Mouse (Mus musculus) lung, postnatal 0 days (tissue): ENCODE measurements around the gene Mcm6. TPM values are rescaled to one million over a fixed set of nuclear protein-coding genes. Genes with fewer than 3 reads are reported as not detected.

ENCODE experiments used
- ATAC-seq: fragments of 200-750 bp; cut with Nextera tagmentation; 2 replicates; pipeline ENCODE4 v1.8.0; 2017; ENCODE audit warnings: moderate library complexity
- DNase-seq: peaks from one replicate; pipeline ENCODE4 v3.0.0-alpha.2; 2016; ENCODE audit warnings: low spot score
- H3K27ac ChIP-seq: fragments of 300-500 bp; sonication (generic); 2 replicates; pipeline ENCODE4 v1.5.1; 2014; ENCODE audit warnings: antibody characterized with exemption, mild to moderate bottlenecking, low read length, mixed read lengths
- H3K27me3 ChIP-seq: fragments of 300-500 bp; sonication (generic); replicated peaks from 2 replicates; pipeline ENCODE4 v1.6.1; 2014; ENCODE audit warnings: low read length, mixed read lengths; ENCODE audit not compliant: insufficient read depth
- H3K36me3 ChIP-seq: fragments of 300-500 bp; sonication (generic); 2 replicates; pipeline ENCODE4 v1.6.1; 2014; ENCODE audit warnings: low read length, mixed read lengths; ENCODE audit not compliant: insufficient read depth
- H3K4me1 ChIP-seq: fragments of 300-500 bp; sonication (generic); 2 replicates; pipeline ENCODE4 v1.6.1; 2014; ENCODE audit warnings: antibody characterized with exemption, low read depth, low read length, mixed read lengths; ENCODE audit not compliant: insufficient read depth
- H3K4me2 ChIP-seq: fragments of 300-500 bp; sonication (generic); replicated peaks from 2 replicates; pipeline ENCODE4 v1.6.1; 2014; ENCODE audit warnings: low read depth, mild to moderate bottlenecking, low read length, moderate library complexity, mixed read lengths
- H3K4me3 ChIP-seq: fragments of 300-500 bp; sonication (generic); 2 replicates; pipeline ENCODE4 v1.5.1; 2014; ENCODE audit warnings: low read depth, low read length
- H3K9ac ChIP-seq: fragments of 300-500 bp; sonication (generic); replicated peaks from 2 replicates; pipeline ENCODE4 v1.6.1; 2014; ENCODE audit warnings: low read depth, mild to moderate bottlenecking
- H3K9me3 ChIP-seq: fragments of 300-500 bp; sonication (generic); 2 replicates; pipeline ENCODE4 v1.6.1; 2016; ENCODE audit warnings: low read length, mixed read lengths
- CTCF ChIP-seq: IDR thresholded peaks from 2 replicates; pipeline ENCODE4 v1.5.1; 2016; ENCODE audit warnings: antibody characterized with exemption, mild to moderate bottlenecking
- EP300 ChIP-seq: IDR thresholded peaks from 2 replicates; pipeline ENCODE4 v1.6.1; 2016; ENCODE audit warnings: antibody characterized with exemption, mild to moderate bottlenecking, control low read depth
- WGBS: fragments of 180-500 bp; shearing (Covaris S2); extraction: QIAGEN DNeasy Blood & Tissue Kit; methylation state at CpG from one replicate; pipeline ENCODE4 v1.1.7; 2014; 5-methylcytosine and 5-hydroxymethylcytosine counted together
- polyA plus RNA-seq: library from polyadenylated mRNA; unstranded; fragments of >200 nt; fragmentation: Nextera tagmentation; extraction: Ambion mirVana; gene quantifications from 2 replicates; pipeline ENCODE4 v1.2.1, GENCODE M21; 2015

Gene Mcm6
- polyA plus RNA-seq, 1 experiment from 2014 or later = 37.8 TPM

DNA sequence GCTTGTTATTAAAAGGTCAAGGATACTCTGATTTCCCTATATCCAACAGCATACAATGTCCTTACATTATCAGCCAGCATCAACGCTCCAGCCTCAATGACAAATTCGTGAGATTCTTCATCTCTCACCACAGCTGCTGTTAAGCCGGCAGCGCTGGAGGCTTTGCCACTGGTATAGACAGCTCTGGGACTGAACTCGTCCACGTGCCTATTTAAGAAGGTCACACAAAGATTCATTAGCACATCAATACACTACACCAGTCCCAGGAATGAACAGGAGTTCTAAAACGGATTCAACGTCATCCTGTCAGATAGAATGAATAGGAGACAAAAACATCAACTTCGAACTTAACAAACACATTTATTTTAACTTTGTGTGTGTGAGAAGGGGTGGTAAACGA lies 15.2 kb downstream of the Mcm6 start:
- H3K9me3 ChIP-seq = no peaks in the 10 kb centered on the region
- H3K36me3 ChIP-seq = peaks cover 27% of the 10 kb centered on the region; the same call in 1 of the 2 replicates
- no peak overlapping the region for H3K4me3 ChIP-seq
- H3K27ac ChIP-seq = no peak overlapping the region
- 88% methylated on average over 10 of the region's 10 CpGs for whole genome bisulfite sequencing
- H3K27me3 ChIP-seq = no peaks in the 10 kb centered on the region
- no peak overlapping the region for H3K4me2 ChIP-seq
- no peak for TF ChIP-seq CTCF
- no peak for TF ChIP-seq EP300
- no peaks in the 10 kb centered on the region for H3K4me1 ChIP-seq
- ATAC-seq = no peak
- H3K9ac ChIP-seq = no peak overlapping the region
- DNase-seq = no peak

DNA sequence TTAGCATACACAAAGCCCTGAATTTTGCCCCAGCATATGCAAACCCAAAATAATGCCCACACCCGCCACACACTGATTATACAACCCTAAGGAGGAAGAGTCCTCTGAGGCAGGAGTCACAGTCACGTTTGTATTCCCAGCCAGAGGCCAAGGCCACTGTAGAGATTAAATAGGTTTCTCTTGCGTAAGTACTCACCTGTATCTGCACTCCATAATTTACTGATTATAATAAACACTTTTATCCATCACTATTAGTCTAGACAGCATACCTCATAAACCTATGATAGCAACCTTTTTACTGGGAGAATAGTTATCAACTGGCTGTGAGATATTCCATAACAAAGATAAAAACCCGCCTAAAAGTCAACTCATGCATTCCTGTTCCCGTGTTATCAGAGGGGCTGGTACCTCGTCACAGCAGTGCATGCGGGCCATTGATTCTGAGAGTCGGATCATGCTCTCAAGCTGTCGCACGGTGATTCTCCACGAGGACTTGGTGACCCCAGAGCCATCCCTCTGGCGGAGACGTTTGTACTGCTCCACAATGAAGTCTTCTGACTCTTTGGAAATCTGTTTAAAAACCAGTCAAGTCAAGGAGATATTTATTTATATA lies 21.6 kb downstream of the Mcm6 start:
- TF ChIP-seq EP300 = no peak
- TF ChIP-seq CTCF = no peak
- Histone ChIP-seq H3K4me3 (no peak overlapping the region), H3K9me3 (no peaks in the 10 kb centered on the region), H3K27me3 (no peaks in the 10 kb centered on the region), H3K9ac (no peak overlapping the region), H3K4me1 (no peaks in the 10 kb centered on the region), H3K27ac (no peak overlapping the region), H3K36me3 (peaks cover 28% of the 10 kb centered on the region), H3K4me2 (no peak overlapping the region)
- WGBS = 78% methylated on average over 13 of the region's 13 CpGs
- no peak for DNase-seq
- ATAC-seq = no peak

DNA sequence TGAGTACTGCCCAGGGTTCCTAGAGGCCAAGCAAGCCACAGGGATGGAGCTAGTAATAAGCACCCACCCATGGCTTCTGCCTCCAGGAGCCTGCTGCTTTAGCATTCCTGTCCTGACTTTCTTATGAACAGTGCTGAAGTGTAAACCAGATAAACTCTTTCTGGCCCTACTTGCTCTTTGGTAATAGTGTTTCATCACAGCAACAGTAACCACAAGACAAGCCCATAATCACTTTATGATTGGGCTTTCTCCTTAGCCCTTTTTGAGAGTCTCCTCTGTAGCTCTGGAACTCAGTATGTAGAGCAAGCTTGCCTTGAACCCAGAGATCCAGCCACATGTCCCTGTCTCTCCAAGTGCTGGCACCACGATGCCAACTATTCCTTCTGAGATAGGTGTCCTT lies 29.2 kb downstream of the Mcm6 start:
- DNase-seq (no peak), ATAC-seq (no peak)
- Histone ChIP-seq H3K27ac (no peak overlapping the region), H3K4me1 (no peaks in the 10 kb centered on the region), H3K27me3 (no peaks in the 10 kb centered on the region), H3K4me3 (no peak overlapping the region), H3K4me2 (no peak overlapping the region), H3K9me3 (no peaks in the 10 kb centered on the region), H3K9ac (no peak overlapping the region), H3K36me3 (peaks cover 19% of the 10 kb centered on the region; the same call in 1 of the 2 replicates)
- no peak for TF ChIP-seq CTCF
- WGBS = 83% methylated on average over 1 of the region's 1 CpGs

DNA sequence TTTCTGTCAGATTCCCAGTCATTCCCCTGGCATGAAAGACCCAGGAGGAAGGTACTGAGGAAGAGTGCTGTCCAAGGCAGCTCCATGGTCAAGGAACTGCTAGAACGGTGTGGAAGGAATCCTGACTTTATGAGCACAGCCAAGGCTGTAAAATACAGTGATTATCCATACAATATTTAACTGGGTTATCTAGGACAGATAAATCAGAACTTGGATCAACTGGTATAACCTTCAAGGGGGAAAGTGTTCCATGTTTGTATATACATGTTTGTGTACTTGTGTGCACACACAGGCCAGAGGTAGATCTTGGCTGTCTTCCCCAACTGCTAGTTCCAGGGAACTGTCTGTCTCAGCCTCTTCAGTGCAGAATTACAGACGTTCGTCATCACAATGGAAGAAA lies 31.2 kb downstream of the Mcm6 start, which contains the start of gene Lct:
Gene Lct (minus strand): TSS at position 101 of the 400 bp plus-strand sequence.
- 85% methylated on average over 3 of the region's 3 CpGs for WGBS
- Histone ChIP-seq H3K27me3 (no peaks in the 10 kb centered on the region), H3K36me3 (peaks cover 12% of the 10 kb centered on the region; the same call in 1 of the 2 replicates), H3K9me3 (no peaks in the 10 kb centered on the region), H3K4me1 (no peaks in the 10 kb centered on the region), H3K27ac (no peak within 1 kb of the TSS), H3K9ac (no peak within 1 kb of the TSS), H3K4me2 (no peak within 1 kb of the TSS), H3K4me3 (no peak within 1 kb of the TSS)
- DNase-seq (no peak), ATAC-seq (no peak)
- TF ChIP-seq EP300 (no peak), CTCF (no peak)

DNA sequence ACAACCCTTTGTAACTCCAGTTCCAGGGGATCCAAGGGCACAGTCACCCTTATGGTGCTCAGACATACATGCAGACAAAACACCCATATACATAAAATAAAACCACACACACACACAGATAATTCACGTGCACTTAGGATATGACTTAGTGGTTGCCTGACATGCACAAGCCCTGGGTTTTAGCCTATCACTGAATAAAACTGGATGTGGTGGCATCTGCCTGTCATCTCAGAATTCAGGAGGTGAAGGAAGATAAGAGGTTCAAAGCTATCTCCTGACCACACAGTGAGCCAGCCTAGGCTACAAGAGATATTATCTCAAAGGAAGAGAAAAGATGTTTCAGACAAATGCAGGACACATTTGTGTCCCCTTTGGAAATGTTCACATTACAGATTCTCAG lies 32.3 kb downstream of the Mcm6 start:
- no peaks in the 10 kb centered on the region for H3K9me3 ChIP-seq
- ATAC-seq (no peak), DNase-seq (no peak)
- no peak overlapping the region for H3K27ac ChIP-seq
- 88% methylated on average over 1 of the region's 1 CpGs for WGBS
- no peaks in the 10 kb centered on the region for H3K4me1 ChIP-seq
- no peak overlapping the region for H3K9ac ChIP-seq
- H3K27me3 ChIP-seq = no peaks in the 10 kb centered on the region
- peaks cover 12% of the 10 kb centered on the region; the same call in 1 of the 2 replicates for H3K36me3 ChIP-seq
- no peak overlapping the region for H3K4me3 ChIP-seq
- no peak overlapping the region for H3K4me2 ChIP-seq
- no peak for TF ChIP-seq EP300
- TF ChIP-seq CTCF = no peak

DNA sequence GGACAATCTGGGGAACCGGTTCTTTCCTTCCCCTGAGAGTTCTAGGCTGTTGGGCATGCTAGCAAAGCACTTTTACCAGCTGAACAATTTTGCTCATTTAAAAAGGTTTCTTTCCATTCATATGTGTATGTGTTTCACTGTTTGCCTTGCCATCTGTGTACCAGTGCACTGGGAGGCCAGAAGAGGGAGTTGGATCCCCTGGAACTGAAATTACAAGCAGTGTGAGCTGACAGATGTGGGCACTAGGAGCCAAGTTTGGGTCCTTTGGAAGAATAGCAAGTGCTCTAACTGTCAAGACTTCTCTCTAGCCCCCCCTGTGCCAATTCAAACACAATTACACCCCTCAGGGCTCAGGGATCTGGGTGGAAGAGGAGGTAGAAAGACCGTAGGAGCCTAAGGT lies 34.7 kb downstream of the Mcm6 start:
- ATAC-seq = no peak
- no peaks in the 10 kb centered on the region for H3K27me3 ChIP-seq
- no peak overlapping the region for H3K4me2 ChIP-seq
- no peak for DNase-seq
- H3K27ac ChIP-seq = no peak overlapping the region
- H3K9ac ChIP-seq = no peak overlapping the region
- H3K9me3 ChIP-seq = no peaks in the 10 kb centered on the region
- TF ChIP-seq EP300 = no peak
- H3K4me1 ChIP-seq = no peaks in the 10 kb centered on the region
- 0 out of 2 replicates have a peak, but pooled peaks cover 5% of the 10 kb centered on the region for H3K36me3 ChIP-seq
- no peak overlapping the region for H3K4me3 ChIP-seq
- WGBS = 74% methylated on average over 2 of the region's 2 CpGs
